Mouse (Mus musculus) heart, adult 2 months (tissue): Measurements from ENCODE around the gene Gm20390.

Experiments used
- CTCF ChIP-seq: fragments of 200-600 bp; IDR thresholded peaks from 2 replicates; pipeline ENCODE4 v1.8.1; 2022; ENCODE audit warnings: antibody characterized with exemption, mild to moderate bottlenecking, moderate library complexity
- POLR2A ChIP-seq: fragments of 200-500 bp; IDR thresholded peaks from 2 replicates; pipeline ENCODE4 v1.6.1; 2011; ENCODE audit warnings: mild to moderate bottlenecking, low read depth, low read length, control low read depth; ENCODE audit not compliant: insufficient read depth

DNA sequence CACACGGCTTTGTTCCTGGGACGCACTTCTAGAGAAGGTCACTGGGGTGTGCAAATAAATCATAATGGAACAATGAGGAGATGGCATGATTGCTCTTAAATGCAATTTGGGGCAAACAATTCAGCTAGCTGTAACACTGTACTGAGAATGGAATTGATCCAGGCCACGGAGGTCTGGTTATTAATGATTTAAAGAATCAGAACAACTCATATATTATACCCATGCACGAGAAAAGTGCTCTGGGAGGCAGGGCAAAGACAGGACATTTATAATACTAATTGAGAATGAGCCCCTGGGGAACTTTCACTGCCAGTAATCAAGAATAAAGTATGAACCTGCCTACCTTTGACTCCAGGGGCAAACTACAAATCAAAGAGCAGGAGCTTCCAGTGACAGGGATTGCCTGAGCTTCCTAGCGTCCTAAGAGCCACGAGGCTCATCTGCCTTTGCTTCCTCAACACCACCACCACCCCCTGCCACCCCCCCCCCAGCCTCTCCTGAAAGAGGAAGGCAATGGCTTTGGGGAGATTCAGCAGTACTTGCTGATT lies 11.5 kb upstream of the Gm20390 start:
- TF ChIP-seq CTCF (no peak), POLR2A (no peak)
